Mouse (Mus musculus): ENCODE data around the gene Rai1. TPM values are rescaled to one million over a fixed set of nuclear protein-coding genes. Genes with fewer than 3 reads are reported as not detected.

Rai1 gene
- 10 to 100 TPM; 61.9 to 68.5 TPM for total RNA-seq (2021)

DNA sequence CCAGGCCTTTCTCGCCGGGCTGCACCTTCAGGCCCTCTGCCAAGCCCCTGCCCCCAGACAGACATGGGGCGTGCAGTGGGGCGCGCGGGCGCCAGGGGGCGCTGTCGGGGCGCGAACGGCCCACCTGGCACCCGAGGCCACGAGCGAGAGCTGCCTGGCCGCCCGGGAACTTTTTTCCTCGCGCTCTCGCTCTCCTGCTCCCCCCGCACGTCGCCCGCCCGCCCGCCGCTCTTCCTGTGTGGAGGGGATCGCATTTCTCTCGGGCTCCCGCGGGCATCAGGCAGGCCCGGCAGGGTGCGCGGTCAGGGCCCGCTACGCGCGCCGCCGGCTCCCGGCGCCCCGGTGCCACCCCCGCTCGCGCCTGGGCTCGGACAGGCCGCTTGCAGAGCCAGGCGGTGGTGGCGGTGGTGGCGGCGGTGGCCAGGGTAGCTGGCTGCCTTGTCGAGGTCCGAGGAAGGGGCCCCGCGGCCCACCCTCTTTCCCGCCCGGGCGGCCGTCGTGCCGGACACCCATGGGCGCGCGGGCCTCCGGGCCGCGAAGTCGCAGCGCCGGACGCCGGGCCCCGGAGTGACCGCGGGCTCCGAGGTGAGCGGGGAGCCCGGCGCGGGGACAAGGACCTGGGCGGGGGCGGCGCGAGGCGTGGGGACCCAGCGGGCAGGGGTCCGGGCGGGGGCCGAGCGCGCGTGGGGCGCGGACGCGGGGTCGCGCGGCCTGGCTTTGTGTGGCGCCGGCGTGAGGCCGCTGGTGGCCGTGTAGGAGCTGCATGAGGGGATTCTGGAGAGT, at the start of gene Rai1:
Rai1 (plus strand) TSS at position 204 of the 783 bp plus-strand sequence.
- intact Hi-C loops (cut with DNase I), result loop anchor here (5.0 to 10.0 kb wide), 3 partner anchors 72 to 310 kb away; partner anchors contain the start of genes Atpaf2 and Gid4
- DNase-seq (ENCODE audit: extremely low spot score in 1 of 2, low spot score in 2 of 2), result peak; percentile 88 to 93

DNA sequence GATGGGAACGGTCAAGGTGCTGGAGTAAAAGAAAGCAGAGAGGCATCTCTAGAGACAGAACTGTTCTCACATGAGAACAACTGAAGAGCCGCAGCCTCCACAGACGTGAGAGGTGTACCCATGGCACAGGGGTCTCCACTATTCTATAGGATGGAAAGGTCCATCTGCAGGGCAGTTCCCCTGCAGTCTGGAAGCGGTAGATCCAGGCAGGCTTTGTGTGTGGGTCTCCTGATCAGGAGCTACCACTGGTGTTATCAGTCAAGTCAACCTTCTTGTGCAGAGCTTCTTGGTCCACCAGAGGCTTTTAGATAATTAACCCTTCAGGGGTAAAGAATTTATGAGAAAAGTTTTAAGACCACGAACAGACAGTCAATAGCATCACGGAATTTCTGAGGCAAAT, 48.3 kb upstream of the Rai1 start:
- intact Hi-C loops (cut with DNase I), result no loop called here
- no peak for DNase-seq (ENCODE audit: extremely low spot score in 1 of 2, low spot score in 2 of 2)

DNA sequence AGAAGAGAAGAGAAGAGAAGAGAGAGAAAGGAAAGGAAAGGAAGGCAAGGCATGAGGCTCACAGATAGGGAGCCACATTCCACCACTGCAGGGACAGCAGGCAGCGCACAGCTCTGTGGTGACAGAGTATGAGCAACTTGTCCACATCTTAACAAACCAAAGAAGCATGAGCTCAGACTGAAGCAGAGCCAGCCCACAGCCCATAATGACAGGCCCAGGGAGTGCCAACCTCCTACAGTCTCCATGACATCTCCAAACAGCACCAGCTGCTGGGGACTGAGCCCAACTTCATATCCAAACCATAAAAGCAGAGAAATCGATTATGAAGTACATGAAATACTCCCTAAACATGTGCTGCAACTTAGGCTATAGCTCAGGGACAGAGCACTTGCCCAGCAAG, 46.8 kb upstream of the Rai1 start:
- DNase-seq (ENCODE audit: extremely low spot score in 1 of 2, low spot score in 2 of 2), result peak in 1 of 2 experiments; percentile 27
- intact Hi-C loops (cut with DNase I), result no loop called here

DNA sequence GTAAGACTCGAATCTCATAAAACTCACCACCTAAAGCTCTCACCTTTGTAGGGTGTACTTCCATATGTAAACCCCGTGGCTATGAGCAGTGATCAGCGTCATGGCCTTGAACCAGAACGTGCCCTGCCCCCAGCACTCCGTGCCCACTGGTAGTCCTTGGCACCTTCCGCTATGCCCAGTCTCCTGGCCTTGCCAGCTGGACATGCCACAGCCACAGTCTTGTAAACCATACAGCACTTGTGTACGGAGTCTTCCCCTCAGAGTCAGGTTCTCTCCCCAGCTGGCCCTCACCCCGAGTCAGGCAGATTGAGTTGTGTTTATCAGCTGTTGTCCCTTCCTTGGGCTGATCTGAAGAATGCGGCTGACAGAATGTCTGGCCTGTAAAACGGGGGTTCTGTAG, 46.4 kb upstream of the Rai1 start:
- DNase-seq (ENCODE audit: extremely low spot score in 1 of 2, low spot score in 2 of 2), result no peak
- intact Hi-C loops (cut with DNase I), result no loop called here

DNA sequence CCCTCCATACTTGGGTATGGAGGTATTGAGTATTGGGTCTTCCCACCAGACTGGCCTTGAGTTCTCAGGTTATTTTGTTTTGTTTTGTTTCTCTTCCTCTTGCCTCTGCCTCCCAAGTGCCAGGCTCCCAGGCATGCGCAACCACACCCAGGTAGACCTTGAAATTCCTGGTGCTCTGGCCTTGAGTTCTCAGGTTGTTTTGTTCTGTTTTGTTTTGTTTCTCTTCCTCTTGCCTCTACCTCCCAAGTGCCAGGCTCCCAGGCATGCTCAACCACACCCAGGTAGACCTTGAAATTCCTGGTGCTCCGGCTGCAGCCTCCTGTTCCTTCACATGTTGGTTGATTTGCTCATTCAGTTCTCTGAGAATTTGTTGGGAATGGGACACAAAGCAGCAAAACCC, 44.8 kb upstream of the Rai1 start:
- intact Hi-C loops (cut with DNase I), result no loop called here
- DNase-seq (ENCODE audit: extremely low spot score in 1 of 2, low spot score in 2 of 2), result no peak

DNA sequence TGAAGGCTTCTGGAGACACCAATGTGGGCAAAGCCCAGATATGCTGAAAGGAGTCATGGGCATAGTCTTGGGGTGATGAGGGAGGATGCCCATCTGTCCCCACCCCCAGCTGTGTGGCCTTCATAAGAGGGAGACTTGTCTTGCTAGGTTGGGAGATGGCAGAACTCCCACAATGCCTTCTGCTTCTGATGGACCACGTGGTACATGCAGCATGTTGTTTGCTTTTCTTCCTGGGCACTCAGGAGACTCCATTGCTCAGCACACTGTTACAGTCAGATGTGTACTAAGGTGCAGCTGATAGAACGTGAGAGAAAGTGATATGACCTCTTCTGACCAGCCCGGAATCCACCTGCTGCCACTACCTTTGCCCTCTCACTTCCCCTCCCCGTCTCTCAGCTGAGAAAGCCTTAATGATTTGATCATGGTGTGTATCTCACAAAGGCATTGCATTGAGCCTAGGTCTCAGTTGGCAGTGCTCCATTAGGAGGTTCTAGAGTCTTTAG, 43.3 kb upstream of the Rai1 start:
- intact Hi-C loops (cut with DNase I), result no loop called here
- DNase-seq (ENCODE audit: extremely low spot score in 1 of 2, low spot score in 2 of 2), result no peak

DNA sequence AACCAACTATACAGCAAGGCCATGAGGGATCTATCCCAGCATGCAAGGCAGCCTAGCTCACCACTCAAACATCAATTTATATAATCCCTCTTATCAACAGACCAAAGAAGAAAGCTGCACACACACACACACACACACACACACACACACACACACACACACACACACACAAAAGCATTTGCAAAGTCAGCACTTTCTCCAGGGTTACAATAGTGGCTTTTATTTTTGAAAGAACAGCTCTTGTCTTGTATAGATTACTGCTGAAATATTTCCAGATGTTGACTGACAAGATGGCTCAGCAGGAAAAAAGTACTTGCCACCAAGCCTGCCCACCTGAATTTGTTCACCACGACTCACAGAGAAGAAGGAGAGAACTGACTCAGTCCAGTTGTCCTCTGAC, 39.5 kb upstream of the Rai1 start:
- intact Hi-C loops (cut with DNase I), result no loop called here

DNA sequence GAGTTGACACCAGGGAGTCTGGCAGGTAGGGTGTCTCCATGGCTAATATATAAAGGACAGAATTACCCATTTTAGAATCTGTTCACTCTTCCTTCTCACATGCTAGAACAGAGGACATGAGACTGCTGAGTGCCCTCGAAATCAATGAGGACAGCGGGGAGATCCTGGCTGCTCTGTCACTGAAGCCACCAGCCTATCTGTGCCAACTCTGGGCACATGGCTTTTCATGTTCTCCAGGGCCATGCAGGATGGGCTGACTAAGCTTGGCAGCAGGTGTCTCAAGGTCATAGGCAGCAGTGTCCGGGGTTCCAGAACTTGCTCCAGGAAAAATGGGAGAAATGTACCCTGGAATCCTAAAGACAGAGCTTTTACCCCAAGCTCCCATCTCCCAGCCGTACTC, 37.2 kb upstream of the Rai1 start:
- no peak for DNase-seq (ENCODE audit: extremely low spot score in 1 of 2, low spot score in 2 of 2)
- intact Hi-C loops (cut with DNase I), result no loop called here

More for the DNA sequence above, 39.5 kb upstream of the Rai1 start:
- DNase-seq (ENCODE audit: extremely low spot score in 1 of 2, low spot score in 2 of 2), result no peak

DNA sequence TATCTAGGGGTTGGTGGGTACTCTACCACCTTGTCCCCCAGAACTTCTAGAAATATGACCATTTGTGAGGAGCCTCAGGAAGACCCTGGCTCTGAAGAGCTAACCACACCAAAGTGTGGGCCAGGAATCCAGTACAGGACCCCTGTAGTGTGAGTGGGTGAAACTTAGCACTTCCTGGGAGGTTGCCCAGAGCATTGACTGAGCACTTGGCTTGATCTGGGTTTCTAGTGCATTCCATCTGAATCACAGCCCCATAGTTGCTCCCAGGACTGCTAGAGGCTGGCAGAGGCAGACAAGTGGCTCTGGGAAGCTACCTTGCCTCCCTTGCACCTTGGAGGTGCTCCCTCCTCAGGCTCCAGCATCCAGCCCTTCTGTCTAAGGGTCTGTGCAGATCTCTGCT, 36.2 kb upstream of the Rai1 start:
- intact Hi-C loops (cut with DNase I), result no loop called here
- DNase-seq (ENCODE audit: extremely low spot score in 1 of 2, low spot score in 2 of 2), result no peak

DNA sequence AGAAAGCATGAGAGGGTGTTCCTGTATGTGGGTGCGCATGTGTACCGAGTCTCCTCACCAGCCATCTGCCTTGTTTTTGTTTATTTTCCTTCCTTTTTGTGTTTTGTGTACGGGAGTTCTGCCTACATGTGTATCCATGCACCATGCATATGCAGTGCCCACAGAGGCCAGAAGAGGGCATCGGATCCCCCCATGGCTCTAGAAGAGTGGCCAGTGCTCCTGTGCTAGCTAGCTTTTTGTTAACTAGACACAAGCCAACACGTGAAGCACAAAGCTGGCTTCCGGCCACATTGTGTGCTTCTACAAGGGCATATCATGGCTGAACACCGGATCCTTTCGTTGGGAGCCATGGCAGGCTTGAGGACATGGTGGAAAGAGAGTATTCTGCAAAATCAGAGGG, 34.2 kb upstream of the Rai1 start:
- peak in 1 of 2 experiments; percentile 53 for DNase-seq (ENCODE audit: extremely low spot score in 1 of 2, low spot score in 2 of 2)
- intact Hi-C loops (cut with DNase I), result no loop called here

DNA sequence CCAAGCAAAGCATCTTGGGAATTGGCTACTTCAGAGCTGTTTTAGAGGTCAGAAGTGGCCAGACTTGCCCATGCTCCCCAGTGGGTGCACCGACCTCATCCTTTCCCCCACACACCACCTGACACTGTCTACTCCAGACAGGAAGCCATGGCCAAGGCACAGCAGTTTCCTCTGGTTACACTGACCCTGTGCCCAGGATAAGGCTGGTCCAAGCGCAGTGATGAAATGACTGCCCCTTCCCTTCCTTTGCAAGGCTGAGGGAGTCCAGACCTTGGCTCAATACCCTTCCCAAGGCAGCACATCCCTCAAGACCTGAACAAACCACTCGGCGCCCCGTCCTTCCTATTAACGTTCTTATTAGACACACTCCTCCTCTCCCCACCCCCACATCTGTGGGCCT, 33.6 kb upstream of the Rai1 start:
- intact Hi-C loops (cut with DNase I), result no loop called here
- no peak for DNase-seq (ENCODE audit: extremely low spot score in 1 of 2, low spot score in 2 of 2)

DNA sequence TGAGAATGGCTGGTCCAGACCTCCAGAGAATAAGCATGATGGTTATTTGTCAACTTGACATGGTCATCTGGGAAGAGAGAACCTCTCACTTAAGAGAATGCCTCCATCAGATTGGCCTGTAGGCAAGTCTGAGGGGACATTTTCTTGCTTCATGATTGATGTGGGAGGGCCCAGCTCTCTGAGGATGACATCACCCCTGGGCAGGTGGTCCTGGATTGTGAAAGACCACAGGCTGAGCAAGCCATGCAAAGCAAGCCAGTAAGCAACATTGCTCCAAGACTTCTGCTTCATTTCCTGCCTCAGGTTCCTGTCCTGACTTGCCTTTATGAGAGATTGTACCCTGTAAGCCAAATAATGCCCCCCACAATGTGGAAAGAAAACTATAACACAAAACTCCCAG, 31.7 kb upstream of the Rai1 start:
- intact Hi-C loops (cut with DNase I), result no loop called here
- no peak for DNase-seq (ENCODE audit: extremely low spot score in 1 of 2, low spot score in 2 of 2)

DNA sequence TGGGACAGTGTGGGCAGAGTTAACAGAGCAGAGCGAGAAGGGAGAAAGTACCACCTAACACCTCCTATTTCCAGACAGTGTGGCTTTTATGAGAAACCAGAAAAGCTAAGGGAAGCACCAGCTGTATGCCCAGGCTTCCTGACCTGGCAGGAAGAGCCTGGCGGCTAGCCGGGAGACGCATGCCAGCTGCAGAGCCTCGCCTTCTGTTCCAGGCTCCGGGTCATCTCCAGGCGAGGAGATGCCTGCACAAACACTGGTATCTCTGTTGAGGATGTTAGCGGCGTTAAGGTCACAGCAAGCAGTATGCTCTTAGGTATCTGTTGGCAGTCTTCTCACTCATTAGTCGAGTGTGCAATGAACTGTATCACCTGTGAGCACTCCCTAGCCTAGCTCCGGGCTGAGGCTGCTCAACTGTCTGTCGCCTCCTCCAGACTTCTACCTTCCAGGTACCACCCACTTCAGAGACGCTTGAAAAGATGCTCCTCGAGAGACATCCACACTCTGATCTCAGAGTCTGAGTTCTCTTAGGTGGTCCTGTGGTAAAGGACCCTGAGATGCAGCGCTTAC, 30.8 kb upstream of the Rai1 start:
- intact Hi-C loops (cut with DNase I), result no loop called here
- DNase-seq (ENCODE audit: extremely low spot score in 1 of 2, low spot score in 2 of 2), result peak in 1 of 2 experiments; percentile 45

DNA sequence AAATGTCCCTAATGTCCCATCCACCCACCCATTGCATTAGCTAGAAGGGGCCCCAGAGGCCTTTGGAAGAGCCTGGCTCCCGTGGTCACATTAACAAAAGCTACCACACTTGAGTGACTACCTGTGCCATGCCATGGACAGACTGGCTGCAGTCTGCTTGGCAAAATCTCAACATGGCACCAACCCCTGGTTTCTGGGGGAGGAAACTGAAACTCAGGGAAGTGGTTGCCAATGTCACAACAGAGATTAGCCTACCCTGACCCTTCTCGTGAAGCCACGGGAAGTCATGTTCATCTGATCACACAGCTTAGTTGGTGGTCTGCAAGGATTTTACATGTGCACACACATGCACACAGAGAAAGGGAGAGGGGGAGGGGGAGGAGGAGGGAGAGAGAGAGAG, 28.6 kb upstream of the Rai1 start:
- DNase-seq (ENCODE audit: extremely low spot score in 1 of 2, low spot score in 2 of 2), result no peak
- intact Hi-C loops (cut with DNase I), result loop anchor here (1.0 to 5.0 kb wide), 2 partner anchors 109 to 196 kb away; no protein-coding TSS in a partner anchor

DNA sequence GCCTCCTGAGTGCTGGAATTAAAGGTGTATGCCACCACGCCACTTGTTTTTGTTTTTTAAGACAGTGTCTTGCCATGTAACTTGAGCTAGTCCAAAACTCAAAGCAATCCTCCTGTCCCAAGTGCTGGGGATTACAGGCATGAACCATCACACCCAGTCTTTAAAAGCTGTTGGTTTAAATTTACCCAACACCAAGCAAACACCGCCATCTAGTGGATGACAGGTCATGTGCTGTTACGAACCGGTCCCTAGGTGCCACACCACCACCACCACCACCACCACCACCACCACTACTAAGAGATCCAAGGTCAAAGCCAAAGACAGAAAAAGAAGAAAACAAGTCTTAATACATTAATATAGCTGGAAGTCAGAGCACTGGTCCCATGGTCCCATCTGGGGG, 28.0 kb upstream of the Rai1 start:
- peak; percentile 70 to 71 for DNase-seq (ENCODE audit: extremely low spot score in 1 of 2, low spot score in 2 of 2)
- intact Hi-C loops (cut with DNase I), result loop anchor here (1.0 to 5.0 kb wide), 2 partner anchors 109 to 196 kb away; no protein-coding TSS in a partner anchor

DNA sequence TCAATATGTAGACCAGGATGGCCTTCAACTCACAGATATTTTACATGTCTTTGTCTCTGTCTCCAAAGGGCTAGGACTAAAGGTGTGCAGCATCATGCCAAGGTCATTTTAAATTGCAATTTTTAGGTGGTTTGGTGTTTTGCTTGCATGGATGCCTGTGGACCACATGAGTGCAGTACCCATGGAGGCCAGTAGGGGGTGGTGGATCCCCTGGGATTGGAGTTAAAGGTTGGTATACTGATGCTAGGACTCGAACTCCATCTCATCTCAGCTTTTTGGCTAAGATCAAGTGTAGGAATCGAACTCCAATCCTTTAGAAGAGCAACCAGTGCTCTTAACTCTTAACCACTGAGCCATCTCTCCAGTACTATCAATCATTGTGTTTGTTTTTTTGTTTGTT, 20.2 kb upstream of the Rai1 start:
- no peak for DNase-seq (ENCODE audit: extremely low spot score in 1 of 2, low spot score in 2 of 2)
- intact Hi-C loops (cut with DNase I), result no loop called here

DNA sequence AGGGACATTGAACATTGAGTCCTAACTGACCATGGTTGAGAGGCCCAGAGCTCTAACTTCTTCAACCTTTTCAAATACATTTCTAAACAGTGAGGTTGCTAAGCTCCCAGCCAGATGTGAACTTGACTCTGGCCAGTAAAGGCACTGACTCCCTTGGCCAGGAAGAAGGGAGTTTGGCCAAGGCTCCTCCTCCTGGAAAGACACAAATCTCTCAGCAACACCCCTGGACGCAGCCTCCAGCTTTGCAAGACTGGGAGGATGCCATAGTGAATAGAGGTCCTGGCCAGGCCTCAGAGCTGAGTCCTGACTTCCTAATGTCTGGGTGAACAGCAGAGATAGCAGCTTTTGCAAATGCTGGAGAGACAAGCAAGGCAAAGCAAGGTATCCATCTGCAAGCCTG, 18.1 kb upstream of the Rai1 start:
- DNase-seq (ENCODE audit: extremely low spot score in 1 of 2, low spot score in 2 of 2), result no peak
- intact Hi-C loops (cut with DNase I), result no loop called here

DNA sequence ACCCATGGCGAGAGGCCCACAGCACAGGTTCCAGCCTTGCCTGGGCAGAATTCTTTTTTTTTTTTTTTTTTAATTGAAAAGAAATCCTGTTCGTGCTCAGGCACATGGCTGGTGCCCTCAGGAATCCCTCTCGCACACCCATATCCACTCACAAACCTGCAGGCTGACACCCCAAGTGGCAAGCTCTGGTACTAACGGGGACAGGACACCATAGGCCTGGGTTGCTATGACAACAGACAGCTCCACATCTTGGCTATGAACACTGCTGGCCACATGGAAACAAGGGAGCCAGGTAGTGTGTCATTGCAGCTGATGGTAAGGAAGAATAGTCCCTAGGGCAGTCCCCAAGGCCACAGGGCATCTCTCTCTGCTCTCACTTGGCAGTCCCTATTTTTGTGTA, 15.9 kb upstream of the Rai1 start:
- peak in 1 of 2 experiments; percentile 71 for DNase-seq (ENCODE audit: extremely low spot score in 1 of 2, low spot score in 2 of 2)
- intact Hi-C loops (cut with DNase I), result no loop called here

DNA sequence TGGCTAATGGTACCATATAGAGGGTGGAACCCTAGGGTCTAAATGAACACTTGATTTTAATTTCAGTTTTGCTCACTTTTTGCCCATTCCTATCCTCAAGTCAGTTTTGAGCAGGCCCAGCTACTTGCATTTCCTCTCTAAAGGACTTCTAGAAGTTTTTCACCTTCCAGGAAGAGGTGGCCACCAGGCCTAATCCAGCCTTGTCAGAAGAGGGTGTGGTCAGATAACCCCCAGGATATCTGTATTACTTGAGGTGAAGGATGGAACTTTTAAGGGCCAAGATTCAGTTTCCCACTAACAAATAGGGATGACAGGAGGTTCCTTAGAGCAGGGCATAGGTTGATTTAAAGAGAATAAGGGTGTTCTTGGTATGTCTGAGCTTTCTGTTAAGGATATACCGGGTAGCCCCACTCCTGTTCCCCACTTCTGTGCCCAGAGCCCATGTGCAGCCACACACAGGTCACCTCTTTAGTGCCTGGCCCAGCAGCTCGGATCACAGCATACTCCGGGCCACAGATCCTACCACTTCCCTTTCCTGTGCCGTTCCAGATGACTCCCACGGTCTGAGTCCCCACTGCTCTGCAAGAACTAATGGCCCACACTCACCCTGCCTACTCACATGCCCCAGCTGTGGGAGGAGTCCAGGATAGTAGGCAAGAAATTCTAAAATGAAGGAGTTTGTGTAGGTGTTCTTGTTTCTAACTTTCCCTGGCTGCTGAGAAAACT, 14.0 kb upstream of the Rai1 start:
- intact Hi-C loops (cut with DNase I), result no loop called here
- no peak for DNase-seq (ENCODE audit: extremely low spot score in 1 of 2, low spot score in 2 of 2)

DNA sequence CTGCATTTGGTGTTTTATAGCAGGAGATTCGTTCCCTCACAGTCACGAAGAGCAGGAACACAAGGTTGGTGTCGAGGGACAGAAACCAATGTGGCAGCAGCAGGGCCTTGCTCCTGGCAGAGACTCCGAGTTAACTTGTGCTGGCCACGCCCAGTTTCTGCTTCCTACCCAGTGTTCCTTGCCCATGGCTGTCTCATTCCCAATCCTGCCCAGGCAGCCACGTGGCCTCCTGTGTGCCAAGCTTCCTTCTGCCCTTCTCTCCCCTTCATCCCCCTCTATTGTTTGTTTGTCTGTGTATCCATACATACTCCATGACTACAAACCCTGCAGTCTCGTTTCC, 13.4 kb upstream of the Rai1 start:
- no peak for DNase-seq (ENCODE audit: extremely low spot score in 1 of 2, low spot score in 2 of 2)

More for the DNA sequence above, 13.4 kb upstream of the Rai1 start:
- intact Hi-C loops (cut with DNase I), result no loop called here
